Mouse (Mus musculus): ENCODE data around the gene Zfp110. TPM values are rescaled to one million over a fixed set of nuclear protein-coding genes. Genes with fewer than 3 reads are reported as not detected.
"Not testable (repeated sequence)": the region's sequence is repeated elsewhere in the genome, so short reads cannot be mapped to it uniquely, and the experiment has no call there.

The Zfp110 gene
- 36.6 and 39.7 TPM in 2 replicates for polyA plus RNA-seq (2015; fragmentation: Nextera tagmentation; extraction: Ambion mirVana)

- Histone ChIP-seq H3K36me3 (peaks cover 34% of the 10 kb centered on the region), H3K4me1 (0 out of 2 replicates have a peak, but pooled peaks cover 10% of the 10 kb centered on the region), H3K27me3 (no peaks in the 10 kb centered on the region), H3K4me2 (replicated peaks) (peak within 1 kb of the TSS; percentile 55), H3K27ac (replicated peaks) (peak within 1 kb of the TSS; percentile 85), H3K4me3 (replicated peaks) (peak within 1 kb of the TSS; percentile 61), H3K9ac (peak within 1 kb of the TSS; percentile 56), H3K9me3 (replicated peaks) (peaks cover 27% of the 10 kb centered on the region)
- peak; percentile 98 for ATAC-seq (ENCODE audit: insufficient number of reproducible peaks, low FRiP score, low TSS enrichment, low read depth)
- 3% methylated on average over 47 of the region's 47 CpGs for WGBS
Observed at GRCm38 (mm10) chr7:12834162-12835120, at the start of gene Zfp110. TSS of gene Zfp110 (plus strand) at chr7:12834761.

GRCm38 (mm10) chr7:12787333-12787732, 47.2 kb upstream of the Zfp110 start:
- no peak for ATAC-seq (ENCODE audit: insufficient number of reproducible peaks, low FRiP score, low TSS enrichment, low read depth)
- H3K4me3 ChIP-seq (replicated peaks), result no peak overlapping the region
- no peak overlapping the region for H3K4me2 ChIP-seq (replicated peaks)
- 59% methylated on average over 6 of the region's 6 CpGs for WGBS
- H3K4me1 ChIP-seq, result no peaks in the 10 kb centered on the region
- no peaks in the 10 kb centered on the region for H3K36me3 ChIP-seq
- H3K9me3 ChIP-seq (replicated peaks), result no peaks in the 10 kb centered on the region
- no peak overlapping the region for H3K27ac ChIP-seq (replicated peaks)
- H3K27me3 ChIP-seq, result no peaks in the 10 kb centered on the region
- H3K9ac ChIP-seq, result no peak overlapping the region

GRCm38 (mm10) chr7:12788025-12788424, 46.5 kb upstream of the Zfp110 start:
- no peaks in the 10 kb centered on the region for H3K27me3 ChIP-seq
- no peak for ATAC-seq (ENCODE audit: insufficient number of reproducible peaks, low FRiP score, low TSS enrichment, low read depth)
- H3K9me3 ChIP-seq (replicated peaks), result no peaks in the 10 kb centered on the region
- H3K27ac ChIP-seq (replicated peaks), result no peak overlapping the region
- no peak overlapping the region for H3K4me3 ChIP-seq (replicated peaks)
- no peaks in the 10 kb centered on the region for H3K36me3 ChIP-seq
- no peak overlapping the region for H3K9ac ChIP-seq
- H3K4me2 ChIP-seq (replicated peaks), result no peak overlapping the region
- 19% methylated on average over 5 of the region's 5 CpGs for WGBS
- no peaks in the 10 kb centered on the region for H3K4me1 ChIP-seq

- H3K27ac ChIP-seq (replicated peaks); H3K4me1 ChIP-seq; H3K9me3 ChIP-seq (replicated peaks); H3K9ac ChIP-seq; H3K27me3 ChIP-seq; H3K4me3 ChIP-seq (replicated peaks); H3K36me3 ChIP-seq; H3K4me2 ChIP-seq (replicated peaks); ATAC-seq (ENCODE audit: insufficient number of reproducible peaks, low FRiP score, low TSS enrichment, low read depth): not testable (repeated sequence)
- WGBS, result 86% methylated on average over 11 of the region's 11 CpGs
Observed at GRCm38 (mm10) chr7:12792624-12793023, 41.9 kb upstream of the Zfp110 start.

- 68% methylated on average over 2 of the region's 2 CpGs for WGBS
- Histone ChIP-seq H3K4me2 (replicated peaks) (no peak overlapping the region), H3K9me3 (replicated peaks) (peaks cover 4% of the 10 kb centered on the region), H3K4me1 (no peaks in the 10 kb centered on the region), H3K27me3 (no peaks in the 10 kb centered on the region), H3K4me3 (replicated peaks) (no peak overlapping the region), H3K27ac (replicated peaks) (no peak overlapping the region), H3K36me3 (0 out of 2 replicates have a peak, but pooled peaks cover 5% of the 10 kb centered on the region), H3K9ac (no peak overlapping the region)
- no peak for ATAC-seq (ENCODE audit: insufficient number of reproducible peaks, low FRiP score, low TSS enrichment, low read depth)
Observed at GRCm38 (mm10) chr7:12797971-12798370, 36.6 kb upstream of the Zfp110 start.

GRCm38 (mm10) chr7:12799554-12799953, 35.0 kb upstream of the Zfp110 start:
- 0 out of 2 replicates have a peak, but pooled peaks cover 5% of the 10 kb centered on the region for H3K4me1 ChIP-seq
- WGBS, result 93% methylated on average over 1 of the region's 1 CpGs
- H3K4me2 ChIP-seq (replicated peaks), result no peak overlapping the region
- no peaks in the 10 kb centered on the region for H3K27me3 ChIP-seq
- H3K9me3 ChIP-seq (replicated peaks), result peaks cover 4% of the 10 kb centered on the region
- 0 out of 2 replicates have a peak, but pooled peaks cover 5% of the 10 kb centered on the region for H3K36me3 ChIP-seq
- no peak overlapping the region for H3K4me3 ChIP-seq (replicated peaks)
- ATAC-seq (ENCODE audit: insufficient number of reproducible peaks, low FRiP score, low TSS enrichment, low read depth), result no peak
- H3K27ac ChIP-seq (replicated peaks), result no peak overlapping the region
- H3K9ac ChIP-seq, result no peak overlapping the region

GRCm38 (mm10) chr7:12802866-12803726, 31.5 kb upstream of the Zfp110 start, which contains the start of gene Zscan18:
TSS of gene Zscan18 (minus strand) at chr7:12803635.
- Histone ChIP-seq H3K4me3 (replicated peaks) (peak within 1 kb of the TSS; percentile 56), H3K9me3 (replicated peaks) (0 out of 2 replicates have a peak, but pooled peaks cover under 1% of the 10 kb centered on the region), H3K4me1 (0 out of 2 replicates have a peak, but pooled peaks cover 5% of the 10 kb centered on the region), H3K4me2 (replicated peaks) (peak within 1 kb of the TSS; percentile 85), H3K27me3 (no peaks in the 10 kb centered on the region), H3K27ac (replicated peaks) (peak within 1 kb of the TSS; percentile 81), H3K9ac (peak within 1 kb of the TSS; percentile 59), H3K36me3 (peaks cover 19% of the 10 kb centered on the region)
- WGBS, result 4% methylated on average over 31 of the region's 31 CpGs
- peak; percentile 92 for ATAC-seq (ENCODE audit: insufficient number of reproducible peaks, low FRiP score, low TSS enrichment, low read depth)

- H3K27ac ChIP-seq (replicated peaks), result peak overlapping the region; percentile 81; the same call in 1 of the 2 replicates
- peak overlapping the region; percentile 56 for H3K4me3 ChIP-seq (replicated peaks)
- under 1% methylated on average over 16 of the region's 16 CpGs for WGBS
- H3K27me3 ChIP-seq, result no peaks in the 10 kb centered on the region
- peak overlapping the region; percentile 59 for H3K9ac ChIP-seq
- peaks cover 25% of the 10 kb centered on the region for H3K36me3 ChIP-seq
- 0 out of 2 replicates have a peak, but pooled peaks cover 6% of the 10 kb centered on the region for H3K9me3 ChIP-seq (replicated peaks)
- H3K4me2 ChIP-seq (replicated peaks), result peak overlapping the region; percentile 85
- 0 out of 2 replicates have a peak, but pooled peaks cover 5% of the 10 kb centered on the region for H3K4me1 ChIP-seq
- ATAC-seq (ENCODE audit: insufficient number of reproducible peaks, low FRiP score, low TSS enrichment, low read depth), result peak; percentile 66
Observed at GRCm38 (mm10) chr7:12803727-12804071, 30.9 kb upstream of the Zfp110 start.

- Histone ChIP-seq H3K4me3 (replicated peaks) (no peak overlapping the region), H3K4me2 (replicated peaks) (no peak overlapping the region), H3K4me1 (peaks cover 9% of the 10 kb centered on the region), H3K9me3 (replicated peaks) (peaks cover 29% of the 10 kb centered on the region), H3K36me3 (peaks cover 49% of the 10 kb centered on the region), H3K27me3 (no peaks in the 10 kb centered on the region), H3K27ac (replicated peaks) (no peak overlapping the region), H3K9ac (no peak overlapping the region)
- no peak for ATAC-seq (ENCODE audit: insufficient number of reproducible peaks, low FRiP score, low TSS enrichment, low read depth)
- 97% methylated on average over 8 of the region's 8 CpGs for whole genome bisulfite sequencing
Observed at GRCm38 (mm10) chr7:12815566-12815965, 19.0 kb upstream of the Zfp110 start.

GRCm38 (mm10) chr7:12818521-12819295, 15.9 kb upstream of the Zfp110 start, which contains the start of gene Zfp329:
TSS of gene Zfp329 (minus strand) at chr7:12818858.
- Histone ChIP-seq H3K4me3 (replicated peaks) (peak within 1 kb of the TSS; percentile 65), H3K9me3 (replicated peaks) (peaks cover 12% of the 10 kb centered on the region), H3K27ac (replicated peaks) (peak within 1 kb of the TSS; percentile 72), H3K36me3 (peaks cover 21% of the 10 kb centered on the region), H3K27me3 (no peaks in the 10 kb centered on the region), H3K4me1 (peaks cover 9% of the 10 kb centered on the region), H3K9ac (peak within 1 kb of the TSS; percentile 67), H3K4me2 (replicated peaks) (peak within 1 kb of the TSS; percentile 63)
- under 1% methylated on average over 40 of the region's 40 CpGs for WGBS
- ATAC-seq (ENCODE audit: insufficient number of reproducible peaks, low FRiP score, low TSS enrichment, low read depth), result peak; percentile 92
